Mouse (Mus musculus): ENCODE results near the gene Snph. TPM values are rescaled to one million over a fixed set of nuclear protein-coding genes. Genes with fewer than 3 reads are reported as not detected.

Snph gene
- 0.30 to 2.1 TPM (median 0.48 TPM) in 4 replicates for total RNA-seq (2023)

DNA sequence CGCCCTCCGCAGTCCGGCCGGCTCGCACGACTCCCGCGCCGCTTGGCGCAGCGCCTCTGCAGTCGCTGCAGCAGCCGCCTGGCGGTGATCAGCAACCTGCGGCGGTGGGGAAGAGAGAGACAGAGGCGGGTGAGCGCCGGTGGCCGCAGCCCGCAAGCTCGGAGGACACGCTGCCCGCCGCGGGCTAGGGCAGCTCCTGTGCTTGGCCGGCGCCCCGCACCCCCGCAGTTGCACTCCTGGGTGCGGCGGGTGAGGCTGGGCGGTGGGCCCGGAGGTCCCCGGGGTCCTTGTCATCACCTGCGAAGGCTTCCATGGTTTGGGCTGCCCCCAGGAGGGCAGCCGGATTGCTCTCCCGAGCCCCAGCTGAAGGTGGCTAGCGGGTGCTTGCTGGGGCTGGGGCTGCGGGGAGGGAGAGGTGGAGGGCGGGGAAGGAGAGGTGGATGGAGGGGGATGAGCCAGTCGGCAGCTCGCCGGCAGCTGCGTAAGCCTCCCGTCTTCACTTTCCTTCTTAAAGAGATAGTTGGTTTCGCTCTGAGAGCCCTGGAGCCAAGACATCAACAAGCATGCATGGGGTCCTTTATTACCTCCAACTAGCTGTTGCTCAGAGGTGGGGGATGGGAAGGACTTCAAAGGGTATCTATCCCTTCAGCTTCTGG is at the start of gene Snph:
Gene Snph, minus strand, starts transcription at position 435 of the 656 bp plus-strand sequence.

DNA sequence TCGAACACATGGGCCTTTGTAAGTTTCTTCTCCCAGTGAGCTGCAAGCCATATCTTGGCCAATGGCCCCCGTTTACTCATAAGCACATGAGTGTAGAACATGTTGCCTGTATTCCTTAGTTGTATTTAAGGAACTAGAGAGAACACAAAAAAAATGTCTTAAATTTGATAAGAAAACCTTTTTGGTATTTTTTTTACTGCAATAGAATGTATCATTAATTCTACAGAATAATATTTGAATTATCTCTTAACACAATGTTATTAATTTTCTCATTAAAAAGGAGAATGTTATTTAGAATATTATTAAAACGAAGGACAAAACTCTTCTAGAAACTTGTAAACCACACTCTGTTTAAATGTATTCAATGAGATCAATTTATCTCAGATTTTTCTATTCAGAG is 36.0 kb upstream of the Snph start, which contains the start of gene Rad21l:
Gene Rad21l, minus strand, starts transcription at position 101 of the 400 bp plus-strand sequence.

DNA sequence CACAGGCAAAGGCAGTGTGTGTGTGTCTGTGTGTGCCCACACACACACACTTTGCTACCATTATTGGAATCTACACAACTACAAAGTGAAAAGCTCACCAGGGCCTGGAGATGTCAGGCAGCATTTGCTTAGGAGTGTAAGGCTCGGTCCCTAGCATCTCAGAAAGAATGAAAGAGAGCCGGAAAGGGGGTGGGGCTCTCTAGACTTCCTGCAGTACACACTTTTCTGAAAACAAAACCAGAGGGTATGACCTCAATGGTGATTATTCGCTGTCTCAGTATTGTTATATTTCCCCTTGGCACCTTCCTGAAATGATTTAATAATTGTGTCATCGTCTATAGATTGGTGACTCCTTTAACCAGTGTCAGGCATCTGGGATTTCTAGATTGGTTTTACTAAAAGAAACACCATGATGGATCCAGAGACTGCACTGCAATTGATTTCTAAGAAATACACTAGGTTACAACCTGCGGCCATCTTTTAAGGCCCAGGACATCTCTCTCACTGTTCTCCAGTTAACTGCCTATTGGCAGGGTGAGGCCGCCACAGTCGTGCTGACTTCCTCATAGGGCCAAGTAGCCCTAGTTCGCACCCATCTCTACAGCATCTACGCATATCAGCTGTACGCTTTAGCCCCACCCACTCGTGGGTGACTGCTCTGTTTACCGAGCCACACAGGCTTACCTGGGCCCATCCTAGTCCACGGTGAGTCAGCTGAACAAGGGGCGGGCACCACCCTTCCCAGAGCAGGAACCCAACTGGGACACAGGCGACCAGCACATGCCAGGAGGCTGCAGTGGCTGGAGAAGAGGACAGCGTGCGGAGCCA is 60.3 kb downstream of the Snph start, which contains the start of gene Sdcbp2:
Gene Sdcbp2, plus strand, starts transcription at position 750 of the 828 bp plus-strand sequence.

DNA sequence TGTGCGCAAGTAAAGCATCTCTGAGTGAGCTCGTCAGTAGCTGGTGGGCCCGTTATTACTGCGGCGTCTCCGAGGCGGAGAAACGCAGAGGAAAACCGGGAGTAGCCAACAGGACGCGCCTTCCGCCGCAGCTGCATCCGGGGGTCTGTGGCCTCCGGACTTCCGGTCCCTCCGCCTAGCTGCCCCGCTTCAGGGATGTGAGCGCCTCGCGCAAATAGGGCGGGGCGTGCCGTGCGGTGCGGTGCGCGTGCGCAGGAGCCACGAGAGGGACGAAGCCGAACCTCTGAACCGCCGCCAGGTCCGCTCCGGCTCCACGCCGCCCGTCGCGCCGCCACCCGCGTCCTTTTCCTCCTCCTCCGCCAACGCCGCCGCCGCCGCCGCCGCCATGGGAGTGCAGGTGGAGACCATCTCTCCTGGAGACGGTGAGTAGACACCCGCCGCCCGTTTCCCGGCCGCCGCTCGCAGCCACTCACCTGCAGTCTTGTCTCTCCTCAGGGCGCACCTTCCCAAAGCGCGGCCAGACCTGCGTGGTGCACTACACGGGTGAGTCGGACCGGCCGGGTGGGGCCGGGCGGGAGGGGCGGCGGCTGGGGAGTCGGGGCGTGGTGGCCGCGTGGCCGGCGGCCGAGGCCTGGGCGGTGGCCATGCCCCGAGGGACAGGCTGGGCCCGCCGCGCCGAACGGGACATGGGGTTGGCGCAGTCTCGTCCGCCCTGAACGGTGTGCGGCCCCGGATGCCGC is 89.9 kb downstream of the Snph start, which contains the start of gene Fkbp1a:
Gene Fkbp1a, plus strand, starts transcription at position 161 of the 740 bp plus-strand sequence.

Other genes with a start within 250 kb of the Snph start
- gene 4921509C19Rik, start 156.4 kb downstream of the Snph start, total RNA-seq (2023): not detected in 4 replicates
- gene Nsfl1c, start 138.4 kb downstream of the Snph start, total RNA-seq (2023): 101 to 112 TPM (median 105 TPM) in 4 replicates
- 58.7 to 68.1 TPM (median 67.3 TPM) in 4 replicates for gene Fkbp1a, start 90.1 kb downstream of the Snph start, total RNA-seq (2023)
- gene Sdcbp2, start 60.0 kb downstream of the Snph start, total RNA-seq (2023): 1.5 to 4.0 TPM (median 1.9 TPM) in 4 replicates
- gene Rad21l, start 35.9 kb upstream of the Snph start, total RNA-seq (2023): not detected in 4 replicates
- gene Tmem74b, start 69.4 kb upstream of the Snph start, total RNA-seq (2023): not detected in 4 replicates
- gene Psmf1, start 111.6 kb upstream of the Snph start, total RNA-seq (2023): 31.9 to 41.4 TPM (median 38.0 TPM) in 4 replicates
- not detected in 4 replicates for gene Rspo4, start 210.3 kb upstream of the Snph start, total RNA-seq (2023)